Mouse (Mus musculus): ENCODE results near the gene Pde3a.

The Pde3a gene

DNA sequence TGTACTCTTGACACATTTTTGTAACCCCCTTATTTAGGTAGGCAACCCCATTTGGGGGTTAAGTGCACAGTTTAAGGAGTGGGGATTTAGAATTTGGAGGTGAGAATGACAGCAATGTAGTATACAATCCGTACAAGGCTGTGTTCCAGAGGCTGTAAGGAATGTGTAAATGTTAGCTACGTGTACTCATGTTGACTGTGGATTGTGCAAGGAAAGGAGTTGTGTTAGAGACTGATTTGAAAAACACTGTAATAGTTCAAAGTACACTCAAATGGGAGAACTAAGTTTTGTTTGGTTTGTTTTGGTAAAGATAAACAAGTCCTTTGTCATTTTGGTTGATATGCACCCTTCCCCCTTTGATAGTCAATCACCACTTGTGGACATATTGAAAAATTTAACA, 273.5 kb downstream of the Pde3a start:
- no peak for DNase-seq

DNA sequence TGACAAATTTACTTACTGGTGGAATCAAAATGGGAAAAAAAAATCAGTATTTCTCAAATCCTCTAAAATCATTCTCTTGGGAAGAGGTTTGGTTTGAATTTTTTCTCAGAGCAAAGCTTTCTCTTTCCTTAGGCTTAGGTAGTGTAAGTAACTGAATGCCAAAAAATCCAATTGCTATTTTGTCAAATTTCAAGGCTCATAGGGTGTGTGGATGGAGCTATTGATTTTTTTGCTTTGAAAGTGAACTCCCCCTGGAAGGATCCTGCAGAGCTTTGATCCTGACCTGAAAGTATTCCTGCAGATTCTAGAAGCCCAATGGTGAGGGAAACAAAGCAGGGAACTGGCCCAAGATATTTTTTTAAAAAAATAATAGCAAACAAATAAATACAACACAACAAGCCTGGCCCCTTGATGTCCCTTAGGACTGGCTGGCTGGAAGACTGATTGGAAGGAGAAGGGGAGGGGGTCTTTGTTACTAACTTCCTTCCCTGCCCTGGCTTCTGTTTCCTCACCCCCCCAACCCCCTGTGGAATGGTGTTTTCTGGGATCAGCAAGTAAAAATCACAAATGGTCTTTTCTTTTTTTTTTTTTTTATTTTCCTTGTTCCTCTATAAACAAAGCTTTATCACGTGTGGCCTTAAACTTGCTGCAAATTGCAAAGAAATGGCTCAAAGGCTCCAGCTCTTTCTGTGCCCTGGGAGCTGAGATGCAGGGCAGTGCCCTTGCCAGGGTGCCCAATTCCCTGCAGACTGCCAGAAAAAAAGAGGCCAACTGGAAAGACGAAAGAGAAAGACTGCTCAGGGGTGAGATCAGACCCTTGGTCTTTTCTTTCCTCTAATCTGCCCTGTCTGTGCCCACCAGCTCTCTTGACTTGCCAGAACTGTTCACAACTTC, 274.9 kb downstream of the Pde3a start, which contains the start of gene Slco1c1:
Gene Slco1c1 (plus strand): TSS at position 622 of the 894 bp plus-strand sequence.
- DNase-seq, result no peak

DNA sequence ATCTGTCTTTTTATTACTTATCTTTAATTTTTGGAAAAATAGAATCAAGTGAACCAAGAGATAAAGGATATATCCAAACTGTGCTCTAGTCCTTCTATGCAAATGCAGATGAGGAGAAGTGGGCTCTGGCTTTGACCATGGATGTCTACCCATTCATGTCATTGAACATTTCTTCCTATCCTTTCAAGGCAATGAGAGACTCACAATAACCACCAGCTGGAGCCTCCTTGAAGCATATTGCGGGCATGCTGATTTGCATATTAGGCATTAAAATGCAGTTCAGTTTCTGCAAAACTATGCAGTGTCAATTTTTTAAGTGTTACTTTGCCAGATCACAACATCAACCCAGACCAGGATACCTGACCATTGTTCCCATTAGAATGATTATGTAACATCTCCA, 276.7 kb downstream of the Pde3a start:
- no peak for DNase-seq

DNA sequence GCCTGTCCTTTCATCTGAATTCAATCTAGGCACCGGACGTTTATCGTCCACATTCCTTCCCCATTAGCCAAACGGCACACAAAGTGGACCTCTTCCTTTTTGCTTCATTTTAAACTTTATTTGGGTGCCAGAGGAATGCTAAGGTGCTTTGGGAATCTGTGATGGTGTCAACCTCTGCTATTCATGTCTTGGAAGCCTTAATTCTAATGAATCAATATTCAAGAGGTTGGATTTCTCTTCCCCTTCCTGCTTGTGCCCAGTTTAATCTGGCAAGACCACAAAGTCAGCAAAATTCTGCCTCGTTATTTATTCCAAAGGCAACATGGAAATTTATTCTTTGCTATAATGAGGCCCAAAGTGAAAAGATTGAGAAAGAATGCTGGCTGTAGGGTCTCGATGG, 281.8 kb downstream of the Pde3a start:
- no peak for DNase-seq

DNA sequence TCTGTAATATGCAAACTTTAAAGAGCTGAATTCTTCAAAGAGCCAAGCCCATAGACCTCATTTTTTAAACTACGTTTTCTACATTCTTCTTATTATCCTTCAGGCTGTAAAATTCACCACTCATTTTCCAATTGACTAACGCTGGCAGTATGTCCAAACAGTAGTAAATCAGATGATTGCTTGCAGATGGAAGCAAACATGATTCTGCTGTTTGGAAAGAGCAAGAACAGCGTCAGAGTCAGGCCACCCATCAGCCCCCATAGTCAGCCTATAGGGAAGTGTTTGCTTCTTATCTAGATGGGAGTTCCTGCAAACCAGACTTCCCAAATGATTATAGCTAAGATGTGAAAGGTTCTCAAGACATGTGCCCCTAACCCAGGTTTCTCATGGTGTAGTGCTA, 288.2 kb downstream of the Pde3a start:
- DNase-seq, result no peak

DNA sequence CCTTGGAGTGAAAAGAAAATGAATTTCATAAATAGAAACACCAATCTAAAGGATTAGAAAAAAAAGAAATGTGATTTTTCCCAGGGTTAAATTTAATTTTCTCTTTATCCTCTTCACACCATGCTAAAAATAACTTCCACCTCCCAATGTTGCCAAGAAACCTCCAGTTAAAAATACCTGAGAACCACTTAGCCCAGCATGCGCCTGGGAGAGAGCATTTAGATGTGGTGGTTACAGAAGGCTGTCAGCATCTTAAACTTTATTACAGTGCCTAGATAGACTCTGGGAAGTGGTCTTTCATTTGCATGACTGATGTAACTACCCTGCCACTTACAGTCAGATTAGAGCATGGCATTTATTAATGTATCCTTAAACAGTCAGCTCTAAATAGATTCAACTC, 292.1 kb downstream of the Pde3a start:
- DNase-seq, result no peak

DNA sequence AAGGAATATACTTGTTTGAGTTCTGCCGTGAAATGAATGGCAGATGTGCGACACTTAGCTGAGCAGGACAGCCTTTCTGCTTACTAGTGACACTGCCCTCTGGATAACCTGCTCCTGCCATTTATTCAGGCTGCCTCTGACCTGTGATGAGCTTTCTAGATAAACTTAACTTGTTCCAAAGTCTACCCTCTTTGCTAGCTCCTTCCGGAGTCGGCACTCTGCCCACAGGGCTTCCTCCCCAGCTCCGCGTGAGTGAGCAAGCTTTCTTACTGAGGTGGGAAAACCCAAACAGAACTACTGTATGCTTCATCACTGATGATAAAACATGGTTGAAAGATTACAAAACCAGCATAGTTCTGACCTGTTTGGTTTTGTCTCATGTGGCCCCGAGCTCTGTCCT, 294.3 kb downstream of the Pde3a start:
- DNase-seq, result no peak
